Mouse (Mus musculus) erythroblast, embryonic 14.5 days (primary cell): ENCODE results near the gene Hnrnph3. TPM values are rescaled to one million over a fixed set of nuclear protein-coding genes. Genes with fewer than 3 reads are reported as not detected.
A peak's percentile ranks its signal among the peaks of the same experiment; 100 is the strongest.

Experiments
- H3K27me3 ChIP-seq: 2 replicates; pipeline ENCODE4 v1.6.1; 2012; ENCODE audit warnings: inconsistent platforms; ENCODE audit not compliant: control insufficient read depth
- H3K36me3 ChIP-seq: 2 replicates; pipeline ENCODE4 v1.6.1; 2012; ENCODE audit warnings: mild to moderate bottlenecking, inconsistent platforms; ENCODE audit not compliant: control insufficient read depth
- H3K4me1 ChIP-seq: 2 replicates; pipeline ENCODE4 v1.6.1; 2012; ENCODE audit warnings: inconsistent platforms; ENCODE audit not compliant: control insufficient read depth
- H3K4me3 ChIP-seq: replicated peaks from 2 replicates; pipeline ENCODE3; 2012; ENCODE audit warnings: moderate library complexity, mild to moderate bottlenecking, inconsistent platforms
- H3K9me3 ChIP-seq: 2 replicates; pipeline ENCODE4 v1.6.1; 2012; ENCODE audit warnings: low read length, inconsistent platforms, mixed read lengths; ENCODE audit not compliant: control insufficient read depth
- GATA1 ChIP-seq: IDR thresholded peaks from 2 replicates; pipeline ENCODE4 v1.6.1; 2012; ENCODE audit warnings: low read length, inconsistent platforms, mixed read lengths
- TAL1 ChIP-seq: IDR thresholded peaks from 3 replicates; pipeline ENCODE4 v1.6.1; 2012; ENCODE audit warnings: low read length, inconsistent platforms, mixed read lengths
- polyA plus RNA-seq: library from polyadenylated mRNA; stranded (reverse); fragments of >175 nt; gene quantifications from 2 replicates; pipeline ENCODE4 v1.2.3, GENCODE M21; 2012

Hnrnph3 gene
- polyA plus RNA-seq: 2.2 and 2.4 TPM in 2 replicates

DNA sequence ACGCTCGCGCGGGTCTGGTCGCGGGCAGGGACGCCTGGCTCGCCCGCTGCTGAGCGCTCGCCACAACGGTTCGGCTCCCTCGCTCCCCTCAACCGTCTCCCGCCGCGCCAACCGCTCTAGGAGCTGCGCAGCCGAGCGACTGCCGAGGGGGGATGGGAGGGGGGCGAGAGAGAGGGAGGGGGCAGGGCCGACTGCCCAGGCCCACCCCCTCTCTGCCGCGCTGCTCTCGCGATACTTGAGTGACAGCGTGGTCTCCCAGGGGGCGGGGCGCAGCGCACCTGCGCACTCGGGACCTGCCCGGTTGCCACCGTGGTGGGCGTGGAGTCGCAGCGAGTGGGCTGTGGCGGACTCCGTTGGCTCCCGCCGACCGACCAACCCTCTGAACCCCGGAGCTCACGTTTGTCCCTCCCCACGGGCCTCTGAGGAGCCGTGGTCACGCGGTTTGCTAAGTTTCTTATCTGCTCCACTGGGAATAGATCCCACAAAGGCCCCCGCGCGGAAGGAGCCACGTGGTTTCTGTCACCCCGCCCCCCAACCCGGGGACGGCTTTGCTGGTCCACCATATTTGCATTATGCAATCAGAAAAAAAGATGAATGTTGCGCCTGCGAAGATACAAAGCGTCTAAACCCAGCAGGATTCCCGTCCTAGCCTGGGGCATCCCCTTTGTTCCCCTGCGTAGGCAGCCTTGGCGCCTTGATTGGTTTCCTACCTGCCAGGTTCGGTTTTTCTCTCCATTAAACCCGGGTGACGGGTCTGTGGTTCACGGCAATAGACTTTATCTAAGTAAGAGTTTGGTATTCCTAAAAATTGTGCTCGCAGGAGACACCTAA is at the start of gene Hnrnph3, which contains the start of gene Pbld2:
Gene Hnrnph3, minus strand, starts transcription at position 469 of the 831 bp plus-strand sequence.
Gene Pbld2, plus strand, starts transcription at position 567 of the 831 bp plus-strand sequence.
- TF ChIP-seq GATA1 (no peak), TAL1 (no peak)
- H3K9me3 ChIP-seq: no peaks in the 10 kb centered on the region
- H3K27me3 ChIP-seq: no peaks in the 10 kb centered on the region
- peaks cover 51% of the 10 kb centered on the region for H3K4me1 ChIP-seq
- peak within 1 kb of the TSS; percentile 73 for H3K4me3 ChIP-seq
- peaks cover 16% of the 10 kb centered on the region for H3K36me3 ChIP-seq

DNA sequence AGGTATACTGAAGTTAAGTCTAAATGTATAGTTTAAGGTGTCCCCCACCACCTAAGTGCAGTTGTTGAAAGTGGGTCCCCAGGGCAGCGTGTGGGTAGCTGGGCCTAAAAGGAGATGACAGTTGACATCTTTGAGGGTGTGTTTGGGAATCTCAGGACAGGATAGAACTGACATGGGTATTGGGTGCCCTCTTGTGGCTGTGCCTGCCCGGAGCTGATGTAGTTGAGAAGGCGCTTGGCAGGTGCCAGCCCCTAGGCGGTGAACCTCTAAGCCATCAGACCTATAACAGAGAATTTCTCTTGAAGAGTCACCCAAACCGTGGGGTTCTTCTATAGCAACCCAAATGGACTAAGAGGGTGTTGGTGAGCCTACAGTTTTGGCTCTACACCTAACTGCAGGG is 42.0 kb upstream of the Hnrnph3 start:
- no peaks in the 10 kb centered on the region for H3K9me3 ChIP-seq
- H3K27me3 ChIP-seq: no peaks in the 10 kb centered on the region
- no peaks in the 10 kb centered on the region for H3K4me1 ChIP-seq
- TF ChIP-seq TAL1 (no peak), GATA1 (no peak)
- no peak overlapping the region for H3K4me3 ChIP-seq
- no peaks in the 10 kb centered on the region; the same call in 1 of the 2 replicates for H3K36me3 ChIP-seq

DNA sequence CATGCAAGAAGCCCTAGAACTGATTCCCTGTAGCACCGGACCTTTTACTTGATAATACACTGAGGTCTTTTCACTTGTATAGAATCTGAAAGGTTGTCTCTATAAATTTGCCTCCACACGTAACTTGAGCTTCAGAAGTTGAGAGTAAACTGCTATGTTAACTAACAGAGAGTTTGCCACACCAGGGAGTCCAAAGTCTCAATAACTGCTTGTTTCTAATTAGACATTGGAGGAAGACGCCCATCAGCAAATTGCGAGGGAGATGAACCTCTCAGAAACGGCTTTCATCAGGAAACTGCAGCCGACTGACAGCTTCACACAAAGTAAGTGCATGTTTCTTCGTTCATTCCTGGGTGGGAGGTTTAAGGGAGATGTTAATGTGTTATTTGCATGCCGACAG is 41.5 kb upstream of the Hnrnph3 start:
- Histone ChIP-seq H3K36me3 (no peaks in the 10 kb centered on the region; the same call in 1 of the 2 replicates), H3K27me3 (no peaks in the 10 kb centered on the region), H3K4me3 (no peak overlapping the region), H3K9me3 (no peaks in the 10 kb centered on the region), H3K4me1 (no peaks in the 10 kb centered on the region)
- TF ChIP-seq GATA1: no peak
- TF ChIP-seq TAL1: no peak

DNA sequence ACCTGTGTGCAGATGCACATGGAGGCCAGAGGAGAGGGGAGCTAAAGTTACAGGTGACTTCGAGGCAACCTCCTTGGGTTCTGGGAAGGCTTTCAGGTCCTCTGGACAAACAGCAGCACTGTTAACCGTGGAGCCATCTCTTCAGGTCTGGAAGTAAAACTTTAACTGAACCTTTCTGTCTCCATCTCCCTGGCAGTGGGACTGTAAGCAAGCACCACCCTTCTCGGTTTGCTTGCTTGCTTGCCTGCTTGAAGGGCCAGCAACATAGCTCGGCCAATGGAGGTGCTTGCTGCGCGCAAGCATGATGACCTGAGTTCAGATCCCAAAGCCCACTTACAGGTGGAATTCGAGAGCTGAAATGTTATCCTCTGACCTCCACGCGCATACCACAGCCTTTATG is 40.5 kb upstream of the Hnrnph3 start:
- H3K27me3 ChIP-seq: no peaks in the 10 kb centered on the region
- H3K36me3 ChIP-seq: no peaks in the 10 kb centered on the region; the same call in 1 of the 2 replicates
- TF ChIP-seq TAL1: no peak
- no peak for TF ChIP-seq GATA1
- H3K9me3 ChIP-seq: no peaks in the 10 kb centered on the region
- H3K4me1 ChIP-seq: no peaks in the 10 kb centered on the region
- H3K4me3 ChIP-seq: no peak overlapping the region

DNA sequence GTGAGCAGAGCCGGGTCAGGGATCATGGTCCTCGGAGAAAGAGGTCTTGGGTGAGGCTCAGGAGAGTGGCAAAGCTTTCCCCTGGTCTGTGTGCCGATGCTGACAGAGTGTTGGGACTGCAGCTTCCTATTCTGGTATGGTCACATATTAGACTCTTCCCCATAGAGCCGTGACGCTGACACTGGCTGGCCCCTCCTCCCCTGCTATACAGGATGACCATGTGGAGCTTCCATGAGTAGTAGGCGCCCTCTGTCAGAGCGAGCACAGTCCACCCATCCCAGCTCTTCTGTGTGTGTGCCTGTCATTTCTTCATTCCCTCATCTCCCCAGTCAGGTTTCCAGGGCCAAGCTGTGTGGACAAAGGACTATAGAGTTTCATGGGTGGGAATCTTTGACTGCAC is 39.3 kb upstream of the Hnrnph3 start:
- H3K9me3 ChIP-seq: no peaks in the 10 kb centered on the region
- H3K4me1 ChIP-seq: no peaks in the 10 kb centered on the region
- H3K36me3 ChIP-seq: no peaks in the 10 kb centered on the region
- TF ChIP-seq TAL1: no peak
- TF ChIP-seq GATA1: no peak
- no peaks in the 10 kb centered on the region for H3K27me3 ChIP-seq
- no peak overlapping the region for H3K4me3 ChIP-seq

DNA sequence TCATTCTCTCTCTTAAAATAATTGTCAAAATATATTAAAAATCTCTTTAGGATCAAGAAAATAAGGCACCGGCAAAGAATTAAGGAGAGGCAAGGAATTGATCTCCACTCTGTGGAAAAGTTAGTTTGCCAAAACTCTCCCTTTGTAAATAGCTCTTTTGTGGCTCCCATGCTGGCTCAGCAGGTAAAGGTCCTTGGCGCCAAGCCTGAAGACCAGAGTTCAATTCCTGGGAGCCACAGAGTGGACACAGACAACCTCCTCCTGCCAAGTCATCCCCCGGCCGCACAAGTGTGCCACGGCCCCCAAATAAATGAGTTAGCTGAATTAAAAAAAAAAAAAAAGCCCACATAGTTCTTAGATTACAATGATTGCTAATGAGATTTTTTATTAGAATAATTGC is 38.7 kb upstream of the Hnrnph3 start:
- no peak overlapping the region for H3K4me3 ChIP-seq

DNA sequence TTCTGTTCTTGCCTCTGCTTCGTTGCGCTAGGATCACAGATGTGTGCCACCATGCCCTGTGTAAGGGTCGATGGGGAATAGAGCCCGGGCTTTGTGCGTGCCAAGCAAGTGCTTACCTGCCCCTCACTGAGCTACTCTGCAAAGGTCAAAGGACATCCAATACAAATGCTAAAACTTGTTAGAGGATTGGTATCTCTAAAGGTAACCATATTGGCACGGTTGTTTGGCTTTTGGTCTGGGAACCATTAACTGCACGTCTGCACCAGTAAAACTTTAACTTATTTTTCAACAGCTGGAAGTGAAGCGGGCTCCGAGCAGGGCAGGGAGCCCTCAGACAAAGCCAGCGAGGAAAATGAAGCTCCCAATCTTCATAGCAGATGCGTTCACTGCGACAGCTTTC is 37.2 kb upstream of the Hnrnph3 start:
- no peak for TF ChIP-seq GATA1
- TF ChIP-seq TAL1: no peak
- no peaks in the 10 kb centered on the region for H3K9me3 ChIP-seq
- H3K36me3 ChIP-seq: no peaks in the 10 kb centered on the region
- H3K27me3 ChIP-seq: no peaks in the 10 kb centered on the region
- H3K4me3 ChIP-seq: no peak overlapping the region
- H3K4me1 ChIP-seq: no peaks in the 10 kb centered on the region

More for the DNA sequence above, 38.7 kb upstream of the Hnrnph3 start:
- H3K27me3 ChIP-seq: no peaks in the 10 kb centered on the region
- TF ChIP-seq TAL1: no peak
- no peak for TF ChIP-seq GATA1
- H3K4me1 ChIP-seq: no peaks in the 10 kb centered on the region
- no peaks in the 10 kb centered on the region for H3K36me3 ChIP-seq
- H3K9me3 ChIP-seq: no peaks in the 10 kb centered on the region

DNA sequence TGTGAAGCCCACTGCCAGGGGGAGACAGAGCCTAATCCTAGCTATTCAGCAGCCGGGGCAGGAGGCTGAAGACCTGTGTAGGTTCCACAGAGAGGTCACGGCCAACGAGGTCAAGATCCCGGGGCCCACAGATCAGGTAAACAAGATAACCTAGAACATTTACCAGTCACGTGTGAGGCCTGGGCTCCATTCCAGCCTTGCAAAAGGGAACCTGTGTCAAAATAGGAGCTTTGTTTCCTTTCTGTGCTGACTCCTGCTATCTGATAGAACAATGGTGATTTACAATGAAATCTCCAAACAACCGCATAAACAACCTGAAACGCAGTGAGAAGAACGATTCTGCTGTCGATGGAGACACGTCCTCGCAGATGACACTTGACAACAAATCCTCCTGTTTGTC is 36.4 kb upstream of the Hnrnph3 start:
- H3K4me3 ChIP-seq: no peak overlapping the region
- H3K4me1 ChIP-seq: no peaks in the 10 kb centered on the region
- H3K9me3 ChIP-seq: no peaks in the 10 kb centered on the region
- H3K36me3 ChIP-seq: no peaks in the 10 kb centered on the region
- TF ChIP-seq TAL1: no peak
- no peak for TF ChIP-seq GATA1
- H3K27me3 ChIP-seq: no peaks in the 10 kb centered on the region

DNA sequence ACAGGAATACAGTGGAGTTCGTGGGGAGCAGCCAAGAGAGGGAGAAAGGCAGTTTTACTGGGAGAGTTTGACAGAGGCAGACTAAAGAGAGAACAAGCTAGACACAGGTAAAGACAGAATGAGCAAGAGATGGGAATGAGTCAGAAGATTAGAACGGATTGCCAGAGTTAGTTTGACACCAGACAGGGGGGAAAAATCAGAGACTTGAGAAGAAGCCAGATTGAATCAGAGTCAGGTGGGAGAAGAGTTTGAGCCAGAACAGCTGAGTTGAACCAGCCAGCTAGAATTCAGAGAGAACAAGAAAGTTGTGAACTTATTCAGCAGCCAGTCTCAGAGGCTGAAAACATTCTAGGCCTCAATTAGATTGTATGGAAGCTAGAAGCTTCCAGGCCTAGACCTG is 35.8 kb upstream of the Hnrnph3 start, which contains the start of gene Pbld1:
Gene Pbld1, plus strand, starts transcription at position 301 of the 400 bp plus-strand sequence.
- no peaks in the 10 kb centered on the region; the same call in 1 of the 2 replicates for H3K9me3 ChIP-seq
- no peaks in the 10 kb centered on the region for H3K27me3 ChIP-seq
- H3K36me3 ChIP-seq: no peaks in the 10 kb centered on the region
- no peaks in the 10 kb centered on the region for H3K4me1 ChIP-seq
- no peak within 1 kb of the TSS for H3K4me3 ChIP-seq
- TF ChIP-seq GATA1: no peak
